Mouse (Mus musculus): ENCODE results near the gene Nprl3.
"Not testable (repeated sequence)": the region's sequence is repeated elsewhere in the genome, so short reads cannot be mapped to it uniquely, and the experiment has no call there.

The Nprl3 gene

GRCm38 (mm10) chr11:32285031-32285775 lies 17.7 kb upstream of the Nprl3 start:
- intact Hi-C loops (cut with DNase I): loop anchor here (5.0 kb wide), 1 partner anchor 103 kb away; no protein-coding TSS in a partner anchor

- intact Hi-C loops (cut with DNase I): not testable (repeated sequence)
These were observed 17.1 kb upstream of the Nprl3 start for GRCm38 (mm10) chr11:32284582-32284981.

GRCm38 (mm10) chr11:32283091-32283777 lies 15.7 kb upstream of the Nprl3 start, which contains the start of gene Hba-a1:
Gene Hba-a1 (plus strand): TSS chr11:32283511.
- intact Hi-C loops (cut with DNase I): not testable (repeated sequence)

- intact Hi-C loops (cut with DNase I): no loop called here
These were observed 14.1 kb upstream of the Nprl3 start for GRCm38 (mm10) chr11:32281416-32282144.

- intact Hi-C loops (cut with DNase I): no loop called here
These were observed 13.1 kb upstream of the Nprl3 start for GRCm38 (mm10) chr11:32280646-32281045.

- intact Hi-C loops (cut with DNase I): no loop called here
These were observed 11.0 kb upstream of the Nprl3 start for GRCm38 (mm10) chr11:32278458-32278957.

GRCm38 (mm10) chr11:32277736-32278457 lies 10.4 kb upstream of the Nprl3 start:
- intact Hi-C loops (cut with DNase I): no loop called here

- intact Hi-C loops (cut with DNase I): no loop called here
These were observed 8.8 kb upstream of the Nprl3 start, which contains the start of gene Hba-x for GRCm38 (mm10) chr11:32276347-32276746. Gene Hba-x (plus strand): TSS chr11:32276400.

GRCm38 (mm10) chr11:32271178-32271577 lies 3.7 kb upstream of the Nprl3 start:
- intact Hi-C loops (cut with DNase I): no loop called here

- intact Hi-C loops (cut with DNase I): no loop called here
These were observed 1.4 kb upstream of the Nprl3 start for GRCm38 (mm10) chr11:32268952-32269351.

- intact Hi-C loops (cut with DNase I): no loop called here
These were observed 457 bp upstream of the Nprl3 start for GRCm38 (mm10) chr11:32267964-32268363.

- intact Hi-C loops (cut with DNase I): no loop called here
These were observed 731 bp downstream of the Nprl3 start for GRCm38 (mm10) chr11:32266776-32267175.

- intact Hi-C loops (cut with DNase I): no loop called here
These were observed 1.3 kb downstream of the Nprl3 start for GRCm38 (mm10) chr11:32266194-32266593.

GRCm38 (mm10) chr11:32265117-32265738 lies 2.3 kb downstream of the Nprl3 start:
- intact Hi-C loops (cut with DNase I): no loop called here

- intact Hi-C loops (cut with DNase I): no loop called here
These were observed 4.7 kb downstream of the Nprl3 start for GRCm38 (mm10) chr11:32262674-32263415.

- intact Hi-C loops (cut with DNase I): no loop called here
These were observed 10.9 kb downstream of the Nprl3 start for GRCm38 (mm10) chr11:32256566-32256965.

GRCm38 (mm10) chr11:32256146-32256545 lies 11.4 kb downstream of the Nprl3 start:
- intact Hi-C loops (cut with DNase I): no loop called here

GRCm38 (mm10) chr11:32253121-32253520 lies 14.4 kb downstream of the Nprl3 start:
- intact Hi-C loops (cut with DNase I): no loop called here

- intact Hi-C loops (cut with DNase I): no loop called here
These were observed 16.4 kb downstream of the Nprl3 start for GRCm38 (mm10) chr11:32250880-32251763.

Data from adrenal gland (tissue).